Mouse (Mus musculus) retina, adult 2 months (tissue): Measurements from ENCODE around the gene Dnajc8.

ENCODE experiments used
- DNase-seq: peaks from one replicate; pipeline ENCODE4 v3.0.0-alpha.2; 2012; ENCODE audit warnings: low read depth, low spot score

The Dnajc8 gene

GRCm38 (mm10) chr4:132535406-132536121 is at the start of gene Dnajc8:
Gene Dnajc8 (plus strand): TSS chr4:132535550.
- peak; percentile 81 for DNase-seq

GRCm38 (mm10) chr4:132488521-132488920 is 46.8 kb upstream of the Dnajc8 start:
- no peak for DNase-seq

- DNase-seq, result no peak
These were observed 46.4 kb upstream of the Dnajc8 start for GRCm38 (mm10) chr4:132488976-132489375.

GRCm38 (mm10) chr4:132490273-132491010 is 44.9 kb upstream of the Dnajc8 start:
- no peak for DNase-seq

- DNase-seq, result no peak
These were observed 44.3 kb upstream of the Dnajc8 start for GRCm38 (mm10) chr4:132491057-132491456.

GRCm38 (mm10) chr4:132491748-132492147 is 43.6 kb upstream of the Dnajc8 start:
- DNase-seq, result no peak

GRCm38 (mm10) chr4:132492178-132493060 is 42.9 kb upstream of the Dnajc8 start:
- DNase-seq, result no peak

- no peak for DNase-seq
These were observed 41.0 kb upstream of the Dnajc8 start for GRCm38 (mm10) chr4:132494271-132494918.

- DNase-seq, result no peak
These were observed 33.7 kb upstream of the Dnajc8 start for GRCm38 (mm10) chr4:132501639-132502038.

GRCm38 (mm10) chr4:132503344-132503743 is 32.0 kb upstream of the Dnajc8 start:
- DNase-seq, result no peak

- no peak for DNase-seq
These were observed 30.2 kb upstream of the Dnajc8 start for GRCm38 (mm10) chr4:132505034-132505738.

GRCm38 (mm10) chr4:132505800-132506199 is 29.6 kb upstream of the Dnajc8 start:
- DNase-seq, result no peak

- DNase-seq, result no peak
These were observed 29.1 kb upstream of the Dnajc8 start for GRCm38 (mm10) chr4:132506250-132506649.

- DNase-seq, result no peak
These were observed 28.1 kb upstream of the Dnajc8 start for GRCm38 (mm10) chr4:132507210-132507609.

GRCm38 (mm10) chr4:132509621-132510296 is 25.6 kb upstream of the Dnajc8 start:
- peak; percentile 16 for DNase-seq

- DNase-seq, result peak; percentile 92
These were observed 25.0 kb upstream of the Dnajc8 start, which contains the start of gene Sesn2 for GRCm38 (mm10) chr4:132510352-132510798. Gene Sesn2 (minus strand): TSS chr4:132510501.

- DNase-seq, result no peak
These were observed 23.3 kb upstream of the Dnajc8 start for GRCm38 (mm10) chr4:132512080-132512479.

GRCm38 (mm10) chr4:132513395-132514273 is 21.7 kb upstream of the Dnajc8 start:
- DNase-seq, result no peak

GRCm38 (mm10) chr4:132514555-132515135 is 20.7 kb upstream of the Dnajc8 start:
- DNase-seq, result peak; percentile 67
